Mouse (Mus musculus): ENCODE measurements around the gene Cbfb. TPM values are rescaled to one million over a fixed set of nuclear protein-coding genes. Genes with fewer than 3 reads are reported as not detected.

Cbfb gene
- polyA plus RNA-seq, 1 experiment = 15.1 TPM

GRCm38 (mm10) chr8:105154316-105154715 is 16.2 kb upstream of the Cbfb start:
- H3K4me3 ChIP-seq (replicated peaks; ENCODE audit: insufficient read depth, low read depth, low read length) = no peak overlapping the region
- 96% methylated on average over 5 of the region's 5 CpGs for WGBS

DNA sequence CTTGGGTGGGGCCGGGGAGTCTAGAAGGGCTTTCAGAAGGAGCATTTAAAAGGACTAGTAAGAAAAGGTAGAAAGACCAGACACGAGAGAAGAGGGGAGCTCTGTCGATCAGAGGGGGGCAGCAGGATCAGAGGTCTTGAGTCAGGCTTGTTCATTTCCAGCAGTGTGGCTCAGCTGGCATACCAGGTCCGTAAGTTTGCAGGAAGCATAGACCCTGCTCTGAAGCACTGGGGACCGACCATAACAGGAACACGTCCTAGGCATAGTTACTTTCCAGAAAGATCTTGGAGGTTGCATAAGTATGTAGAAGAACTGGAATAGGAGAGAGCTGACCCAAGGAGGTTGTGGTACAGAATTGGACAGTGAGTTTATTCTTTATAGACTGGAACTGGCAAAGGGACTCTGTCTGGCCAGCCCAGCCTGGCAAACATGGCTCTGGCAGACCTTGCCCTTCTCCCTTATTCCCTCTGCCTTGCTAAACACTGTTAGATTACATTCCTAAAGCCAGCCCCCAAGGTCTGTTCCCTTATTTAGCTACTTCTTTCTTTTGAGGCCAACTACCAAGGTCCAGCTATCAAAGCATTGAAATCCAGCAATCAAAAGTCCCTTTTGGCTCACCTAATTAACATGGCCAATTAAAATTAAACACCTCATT is 15.3 kb upstream of the Cbfb start:
- DNase-seq = no peak
- Histone ChIP-seq H3K4me1 (ENCODE audit: control insufficient read depth, insufficient read depth, low read length) (no peaks in the 10 kb centered on the region; the same call in 1 of the 2 replicates), H3K27ac (ENCODE audit: insufficient read depth, low read length) (no peak overlapping the region), H3K27me3 (ENCODE audit: control insufficient read depth, insufficient read depth, low read length) (no peaks in the 10 kb centered on the region), H3K4me3 (replicated peaks; ENCODE audit: insufficient read depth, low read depth, low read length) (no peak overlapping the region)
- TF ChIP-seq POLR2A (IDR thresholded peaks at IDR 0.05; ENCODE audit: borderline replicate concordance, insufficient read depth, low read length) = no peak
- TF ChIP-seq CTCF (IDR thresholded peaks at IDR 0.05; ENCODE audit: borderline replicate concordance, insufficient read depth, low read depth, low read length) = no peak
- WGBS = 84% methylated on average over 6 of the region's 6 CpGs

More at GRCm38 (mm10) chr8:105154316-105154715, 16.2 kb upstream of the Cbfb start:
- Histone ChIP-seq H3K27me3 (ENCODE audit: control insufficient read depth, insufficient read depth, low read length) (no peaks in the 10 kb centered on the region), H3K27ac (ENCODE audit: insufficient read depth, low read length) (no peak overlapping the region), H3K4me1 (ENCODE audit: control insufficient read depth, insufficient read depth, low read length) (no peaks in the 10 kb centered on the region; the same call in 1 of the 2 replicates)
- no peak for DNase-seq
- TF ChIP-seq POLR2A (IDR thresholded peaks at IDR 0.05; ENCODE audit: borderline replicate concordance, insufficient read depth, low read length) (no peak), CTCF (IDR thresholded peaks at IDR 0.05; ENCODE audit: borderline replicate concordance, insufficient read depth, low read depth, low read length) (no peak)

DNA sequence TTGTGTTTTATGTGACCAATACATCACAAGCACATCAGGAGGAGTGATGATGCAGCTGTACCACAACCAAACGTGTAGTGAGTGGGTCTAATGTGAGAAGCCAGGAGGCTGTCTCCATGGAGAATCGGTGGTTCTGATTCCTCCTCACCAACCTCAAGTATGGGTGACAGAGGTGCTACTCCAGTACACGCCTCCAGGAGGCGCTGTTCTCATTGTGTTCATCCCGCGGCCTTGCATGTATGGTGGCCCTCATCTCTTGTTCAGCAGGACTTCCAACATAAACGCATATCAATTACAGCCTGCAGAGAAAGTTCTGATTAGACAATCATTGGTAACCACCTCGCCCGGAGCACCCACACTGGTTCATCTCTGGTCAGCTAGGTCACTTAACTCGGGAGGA is 12.9 kb upstream of the Cbfb start:
- WGBS = 52% methylated on average over 10 of the region's 10 CpGs
- Histone ChIP-seq H3K27ac (ENCODE audit: insufficient read depth, low read length) (no peak overlapping the region), H3K27me3 (ENCODE audit: control insufficient read depth, insufficient read depth, low read length) (no peaks in the 10 kb centered on the region), H3K4me1 (ENCODE audit: control insufficient read depth, insufficient read depth, low read length) (no peaks in the 10 kb centered on the region; the same call in 1 of the 2 replicates), H3K4me3 (replicated peaks; ENCODE audit: insufficient read depth, low read depth, low read length) (no peak overlapping the region)
- no peak for TF ChIP-seq POLR2A (IDR thresholded peaks at IDR 0.05; ENCODE audit: borderline replicate concordance, insufficient read depth, low read length)
- TF ChIP-seq CTCF (IDR thresholded peaks at IDR 0.05; ENCODE audit: borderline replicate concordance, insufficient read depth, low read depth, low read length) = peak; percentile 33; the same call in 1 of the 2 replicates
- DNase-seq = no peak

DNA sequence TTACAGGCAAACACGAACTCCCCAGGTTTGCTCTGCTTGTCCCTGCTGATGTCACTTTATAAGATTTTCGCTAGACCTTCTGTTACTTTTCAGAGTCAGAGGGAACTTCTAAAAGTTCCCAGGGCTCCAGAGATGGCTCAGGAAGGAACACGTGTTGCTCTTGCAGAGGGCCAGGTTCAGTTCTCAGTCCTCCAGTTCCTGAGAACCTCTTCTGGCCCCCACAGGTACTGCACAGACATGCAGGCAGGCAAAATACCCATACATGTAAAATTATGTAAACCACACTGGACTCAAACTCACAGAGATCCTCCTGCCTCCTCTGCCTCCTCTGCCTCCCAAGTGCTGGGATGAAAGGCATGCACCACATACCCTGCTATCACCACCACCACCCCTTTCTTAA is 12.4 kb upstream of the Cbfb start:
- no peak for TF ChIP-seq POLR2A (IDR thresholded peaks at IDR 0.05; ENCODE audit: borderline replicate concordance, insufficient read depth, low read length)
- TF ChIP-seq CTCF (IDR thresholded peaks at IDR 0.05; ENCODE audit: borderline replicate concordance, insufficient read depth, low read depth, low read length) = no peak
- Histone ChIP-seq H3K27me3 (ENCODE audit: control insufficient read depth, insufficient read depth, low read length) (no peaks in the 10 kb centered on the region), H3K27ac (ENCODE audit: insufficient read depth, low read length) (no peak overlapping the region), H3K4me3 (replicated peaks; ENCODE audit: insufficient read depth, low read depth, low read length) (no peak overlapping the region), H3K4me1 (ENCODE audit: control insufficient read depth, insufficient read depth, low read length) (no peaks in the 10 kb centered on the region; the same call in 1 of the 2 replicates)
- 80% methylated on average over 3 of the region's 3 CpGs for WGBS
- no peak for DNase-seq

DNA sequence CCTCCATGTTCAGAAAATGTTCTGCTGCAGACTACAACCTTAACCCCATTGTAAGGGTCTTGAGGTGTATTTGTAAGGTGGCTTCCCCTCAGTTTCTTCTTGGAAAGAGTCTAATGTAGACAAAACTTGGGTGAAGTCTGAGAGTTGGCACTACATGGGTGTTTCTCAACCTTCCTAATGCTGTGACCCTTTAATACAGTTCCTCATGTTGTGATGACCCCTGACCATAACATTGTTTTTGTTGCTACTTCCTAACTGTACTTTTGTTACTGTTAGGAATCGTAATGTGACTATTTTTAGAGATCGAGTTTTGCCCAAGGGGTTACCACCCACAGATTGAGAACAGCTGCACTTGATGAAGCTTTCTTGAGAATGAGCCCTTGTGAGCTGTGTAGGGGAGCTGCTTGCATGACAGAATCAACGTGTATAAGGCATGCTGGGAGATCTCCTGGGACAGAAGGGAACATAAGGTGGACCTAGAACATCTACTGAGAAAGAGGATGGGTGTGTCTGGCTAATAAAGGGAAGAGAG is 9.3 kb upstream of the Cbfb start:
- 52% methylated on average over 3 of the region's 3 CpGs for WGBS
- Histone ChIP-seq H3K4me1 (ENCODE audit: control insufficient read depth, insufficient read depth, low read length) (no peaks in the 10 kb centered on the region), H3K27ac (ENCODE audit: insufficient read depth, low read length) (no peak overlapping the region), H3K27me3 (ENCODE audit: control insufficient read depth, insufficient read depth, low read length) (no peaks in the 10 kb centered on the region), H3K4me3 (replicated peaks; ENCODE audit: insufficient read depth, low read depth, low read length) (no peak overlapping the region)
- no peak for TF ChIP-seq POLR2A (IDR thresholded peaks at IDR 0.05; ENCODE audit: borderline replicate concordance, insufficient read depth, low read length)
- no peak for TF ChIP-seq CTCF (IDR thresholded peaks at IDR 0.05; ENCODE audit: borderline replicate concordance, insufficient read depth, low read depth, low read length)
- no peak for DNase-seq

DNA sequence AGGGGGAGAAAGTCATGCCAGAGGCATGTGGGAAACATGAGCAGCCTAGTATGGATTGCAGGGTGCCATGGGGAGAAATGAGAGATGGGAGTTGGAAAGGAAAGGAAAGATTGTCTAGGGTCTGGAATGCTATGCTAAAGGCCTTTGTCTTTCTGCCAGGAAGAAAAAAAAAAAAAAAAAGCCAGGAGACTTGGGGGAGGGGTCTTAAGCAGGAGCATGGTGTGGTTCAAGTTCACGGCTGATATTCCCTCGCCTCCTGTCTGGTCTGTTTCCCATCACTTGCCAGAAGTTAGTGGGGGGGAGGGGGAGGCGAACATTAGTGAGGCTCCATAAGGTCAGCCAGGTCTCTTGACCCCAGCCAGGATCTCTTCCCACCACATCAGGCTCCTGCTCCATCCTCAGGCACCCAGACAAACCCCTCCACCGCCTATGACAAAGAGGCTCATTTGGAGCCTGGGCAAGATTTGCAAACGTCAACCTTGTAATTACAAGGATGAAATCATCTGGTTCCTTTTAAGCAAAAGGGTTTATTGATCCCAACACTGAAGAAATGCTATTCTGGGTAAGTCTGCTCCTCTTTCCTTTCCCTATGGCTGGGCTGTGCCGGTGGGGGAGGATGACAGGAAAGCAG is 6.1 kb upstream of the Cbfb start:
- WGBS = 45% methylated on average over 6 of the region's 6 CpGs
- Histone ChIP-seq H3K27me3 (ENCODE audit: control insufficient read depth, insufficient read depth, low read length) (no peaks in the 10 kb centered on the region), H3K4me1 (ENCODE audit: control insufficient read depth, insufficient read depth, low read length) (no peaks in the 10 kb centered on the region), H3K4me3 (replicated peaks; ENCODE audit: insufficient read depth, low read depth, low read length) (no peak overlapping the region), H3K27ac (ENCODE audit: insufficient read depth, low read length) (no peak overlapping the region)
- TF ChIP-seq CTCF (IDR thresholded peaks at IDR 0.05; ENCODE audit: borderline replicate concordance, insufficient read depth, low read depth, low read length) = no peak
- no peak for TF ChIP-seq POLR2A (IDR thresholded peaks at IDR 0.05; ENCODE audit: borderline replicate concordance, insufficient read depth, low read length)
- DNase-seq = no peak

DNA sequence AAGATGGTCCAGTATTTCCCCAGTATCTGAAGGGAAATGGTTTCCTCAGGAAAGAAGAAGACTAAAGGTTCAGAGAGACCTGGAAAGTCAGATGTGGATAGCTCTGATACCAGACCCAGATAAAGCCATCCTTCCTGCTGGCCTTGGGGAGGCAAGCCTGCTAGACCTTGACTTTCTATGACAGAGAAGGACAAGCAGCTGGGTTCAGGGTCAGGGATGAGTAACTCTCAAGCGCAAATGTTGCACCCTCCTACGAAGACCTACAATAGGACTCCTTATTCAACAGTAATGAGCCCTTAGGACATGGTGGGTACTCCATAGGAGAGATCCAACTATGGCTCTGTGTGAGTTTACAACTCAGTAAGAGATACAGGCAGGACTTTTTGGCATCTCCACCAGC is 5.3 kb upstream of the Cbfb start:
- Histone ChIP-seq H3K4me1 (ENCODE audit: control insufficient read depth, insufficient read depth, low read length) (no peaks in the 10 kb centered on the region), H3K27me3 (ENCODE audit: control insufficient read depth, insufficient read depth, low read length) (no peaks in the 10 kb centered on the region), H3K4me3 (replicated peaks; ENCODE audit: insufficient read depth, low read depth, low read length) (no peak overlapping the region), H3K27ac (ENCODE audit: insufficient read depth, low read length) (no peak overlapping the region)
- TF ChIP-seq POLR2A (IDR thresholded peaks at IDR 0.05; ENCODE audit: borderline replicate concordance, insufficient read depth, low read length) (no peak), CTCF (IDR thresholded peaks at IDR 0.05; ENCODE audit: borderline replicate concordance, insufficient read depth, low read depth, low read length) (no peak)
- DNase-seq = no peak
- 91% methylated on average over 2 of the region's 2 CpGs for WGBS

- TF ChIP-seq CTCF (IDR thresholded peaks at IDR 0.05; ENCODE audit: borderline replicate concordance, insufficient read depth, low read depth, low read length) = no peak
- no peak for TF ChIP-seq POLR2A (IDR thresholded peaks at IDR 0.05; ENCODE audit: borderline replicate concordance, insufficient read depth, low read length)
- 63% methylated on average over 2 of the region's 2 CpGs for WGBS
Observed at GRCm38 (mm10) chr8:105167116-105167515, 3.4 kb upstream of the Cbfb start.

More at GRCm38 (mm10) chr8:105167116-105167515, 3.4 kb upstream of the Cbfb start:
- Histone ChIP-seq H3K4me3 (replicated peaks; ENCODE audit: insufficient read depth, low read depth, low read length) (no peak overlapping the region), H3K27ac (ENCODE audit: insufficient read depth, low read length) (no peak overlapping the region), H3K27me3 (ENCODE audit: control insufficient read depth, insufficient read depth, low read length) (no peaks in the 10 kb centered on the region), H3K4me1 (ENCODE audit: control insufficient read depth, insufficient read depth, low read length) (no peaks in the 10 kb centered on the region)
- no peak for DNase-seq

Measured in cerebellum, adult 2 months (tissue).